Mouse (Mus musculus) cortical plate, adult 2 months (tissue): ENCODE measurements at regions not wholly inside any gene's neighbourhood (a gene's known extent, or its start where the extent isn't known, plus 50 kb on each side); places are given as distances from the start of the nearest gene placed in this dataset.

Source experiments
- H3K27ac ChIP-seq: fragments of 200-500 bp; 2 replicates; pipeline ENCODE4 v1.5.1; 2012; ENCODE audit warnings: low read length, control low read depth, inconsistent platforms; ENCODE audit not compliant: insufficient read depth
- H3K4me1 ChIP-seq: fragments of 200-500 bp; 2 replicates; pipeline ENCODE4 v1.6.1; 2011; ENCODE audit warnings: low read length; ENCODE audit not compliant: control insufficient read depth, insufficient read depth
- H3K4me3 ChIP-seq: fragments of 200-500 bp; 2 replicates; pipeline ENCODE4 v1.5.1; 2011; ENCODE audit warnings: mild to moderate bottlenecking, low read length, control low read depth; ENCODE audit not compliant: insufficient read depth
- CTCF ChIP-seq: fragments of 200-500 bp; IDR thresholded peaks from 2 replicates; pipeline ENCODE4 v1.5.1; 2011; ENCODE audit warnings: mild to moderate bottlenecking, control low read depth, low read length; ENCODE audit not compliant: insufficient read depth; ENCODE audit errors: extremely low read depth
- POLR2A ChIP-seq: fragments of 200-500 bp; IDR thresholded peaks from 2 replicates; pipeline ENCODE4 v1.6.1; 2011; ENCODE audit warnings: mild to moderate bottlenecking, low read length, control low read depth; ENCODE audit not compliant: insufficient read depth; ENCODE audit errors: extremely low read depth

- Histone ChIP-seq H3K4me1 (no peaks in the 10 kb centered on the region), H3K27ac (no peak overlapping the region), H3K4me3 (no peak overlapping the region)
- no peak for TF ChIP-seq POLR2A
- TF ChIP-seq CTCF = peak; percentile 58
These were observed 1093.5 kb downstream of the Mrps31 start for GRCm38 (mm10) chr8:23504704-23505103.

GRCm38 (mm10) chr8:23505216-23505615, 1094.1 kb downstream of the Mrps31 start:
- H3K4me3 ChIP-seq = no peak overlapping the region
- no peaks in the 10 kb centered on the region for H3K4me1 ChIP-seq
- TF ChIP-seq CTCF (no peak), POLR2A (no peak)
- H3K27ac ChIP-seq = no peak overlapping the region

- no peak overlapping the region for H3K27ac ChIP-seq
- no peak for TF ChIP-seq CTCF
- no peak for TF ChIP-seq POLR2A
- H3K4me1 ChIP-seq = no peaks in the 10 kb centered on the region
- H3K4me3 ChIP-seq = no peak overlapping the region
These were observed 1094.8 kb downstream of the Mrps31 start for GRCm38 (mm10) chr8:23505966-23506365.

- no peak overlapping the region for H3K4me3 ChIP-seq
- TF ChIP-seq CTCF (no peak), POLR2A (no peak)
- H3K27ac ChIP-seq = no peak overlapping the region; the same call in 1 of the 2 replicates
- no peaks in the 10 kb centered on the region for H3K4me1 ChIP-seq
These were observed 1096.5 kb downstream of the Mrps31 start for GRCm38 (mm10) chr8:23507661-23508060.

- no peak overlapping the region for H3K4me3 ChIP-seq
- TF ChIP-seq POLR2A (no peak), CTCF (no peak)
- H3K4me1 ChIP-seq = no peaks in the 10 kb centered on the region
- no peak overlapping the region for H3K27ac ChIP-seq
These were observed 1098.9 kb downstream of the Mrps31 start for GRCm38 (mm10) chr8:23510076-23510475.

GRCm38 (mm10) chr8:23510561-23510960, 1099.4 kb downstream of the Mrps31 start:
- Histone ChIP-seq H3K27ac (no peak overlapping the region), H3K4me3 (no peak overlapping the region), H3K4me1 (no peaks in the 10 kb centered on the region)
- TF ChIP-seq POLR2A = no peak
- no peak for TF ChIP-seq CTCF

GRCm38 (mm10) chr8:23511264-23511663, 1100.1 kb downstream of the Mrps31 start:
- Histone ChIP-seq H3K4me1 (no peaks in the 10 kb centered on the region), H3K27ac (no peak overlapping the region), H3K4me3 (no peak overlapping the region)
- TF ChIP-seq CTCF (no peak), POLR2A (no peak)

- TF ChIP-seq CTCF (no peak), POLR2A (no peak)
These were observed 1100.6 kb downstream of the Mrps31 start for GRCm38 (mm10) chr8:23511792-23512191.

GRCm38 (mm10) chr8:23516469-23516868, 1105.3 kb downstream of the Mrps31 start:
- no peaks in the 10 kb centered on the region for H3K4me1 ChIP-seq

More at GRCm38 (mm10) chr8:23511792-23512191, 1100.6 kb downstream of the Mrps31 start:
- no peak overlapping the region for H3K4me3 ChIP-seq
- no peak overlapping the region for H3K27ac ChIP-seq
- no peaks in the 10 kb centered on the region for H3K4me1 ChIP-seq

GRCm38 (mm10) chr8:23531551-23532142, 1120.5 kb downstream of the Mrps31 start:
- Histone ChIP-seq H3K4me3 (no peak overlapping the region), H3K4me1 (no peaks in the 10 kb centered on the region), H3K27ac (no peak overlapping the region)
- TF ChIP-seq POLR2A = no peak
- TF ChIP-seq CTCF = peak; percentile 75

More at GRCm38 (mm10) chr8:23516469-23516868, 1105.3 kb downstream of the Mrps31 start:
- Histone ChIP-seq H3K4me3 (no peak overlapping the region), H3K27ac (no peak overlapping the region)
- TF ChIP-seq CTCF = no peak
- no peak for TF ChIP-seq POLR2A
